Mouse (Mus musculus) monocyte, adult 5-6 weeks (primary cell): ENCODE data around the gene Helz. TPM values are rescaled to one million over a fixed set of nuclear protein-coding genes. Genes with fewer than 3 reads are reported as not detected.

Experiments
- ATAC-seq: fragments of 153-309, 156-312 bp; replicated peaks from 2 replicates; pipeline ENCODE4 v1.8.0; 2017; ENCODE audit warnings: mild to moderate bottlenecking; ENCODE audit not compliant: low TSS enrichment, insufficient number of reproducible peaks, severe bottlenecking, poor library complexity, low FRiP score
- total RNA-seq: library from RNA; stranded (forward); fragments of 200-1000, 200-491, 200-594 nt; gene quantifications from 3 replicates; pipeline ENCODE4 v1.2.3, GENCODE M21; 2017

Helz gene
- total RNA-seq, 1 experiment from 2014 or later, result 34.1 TPM

- ATAC-seq, result no peak
Observed at GRCm38 (mm10) chr11:107703272-107704134, 155.8 kb downstream of the Helz start.

- no peak for ATAC-seq
Observed at GRCm38 (mm10) chr11:107705060-107705459, 157.3 kb downstream of the Helz start.

GRCm38 (mm10) chr11:107705476-107706074 is 157.8 kb downstream of the Helz start:
- no peak for ATAC-seq

GRCm38 (mm10) chr11:107707897-107708610 is 160.3 kb downstream of the Helz start:
- ATAC-seq, result no peak

GRCm38 (mm10) chr11:107710379-107710778 is 162.6 kb downstream of the Helz start:
- ATAC-seq, result no peak

GRCm38 (mm10) chr11:107714368-107714767 is 166.6 kb downstream of the Helz start:
- ATAC-seq, result no peak

- no peak for ATAC-seq
Observed at GRCm38 (mm10) chr11:107716332-107716938, 168.7 kb downstream of the Helz start, which contains the start of gene Cacng1. Gene Cacng1 (minus strand): TSS chr11:107716522.

- ATAC-seq, result no peak
Observed at GRCm38 (mm10) chr11:107720264-107721021, 172.7 kb downstream of the Helz start.

- no peak for ATAC-seq
Observed at GRCm38 (mm10) chr11:107721057-107721456, 173.3 kb downstream of the Helz start.

GRCm38 (mm10) chr11:107724603-107725002 is 176.9 kb downstream of the Helz start:
- ATAC-seq, result no peak

- no peak for ATAC-seq
Observed at GRCm38 (mm10) chr11:107728073-107728863, 180.5 kb downstream of the Helz start.

GRCm38 (mm10) chr11:107729141-107729540 is 181.4 kb downstream of the Helz start:
- no peak for ATAC-seq

- no peak for ATAC-seq
Observed at GRCm38 (mm10) chr11:107730940-107731339, 183.2 kb downstream of the Helz start.

GRCm38 (mm10) chr11:107731498-107731897 is 183.8 kb downstream of the Helz start:
- ATAC-seq, result no peak

GRCm38 (mm10) chr11:107734133-107734532 is 186.4 kb downstream of the Helz start:
- no peak for ATAC-seq

- no peak for ATAC-seq
Observed at GRCm38 (mm10) chr11:107737886-107738285, 190.2 kb downstream of the Helz start.

- ATAC-seq, result no peak
Observed at GRCm38 (mm10) chr11:107738418-107739099, 190.8 kb downstream of the Helz start.
